Mouse (Mus musculus): Measurements from ENCODE around the gene Braf.
A peak's percentile ranks its signal among the peaks of the same experiment; 100 is the strongest.

The Braf gene

DNA sequence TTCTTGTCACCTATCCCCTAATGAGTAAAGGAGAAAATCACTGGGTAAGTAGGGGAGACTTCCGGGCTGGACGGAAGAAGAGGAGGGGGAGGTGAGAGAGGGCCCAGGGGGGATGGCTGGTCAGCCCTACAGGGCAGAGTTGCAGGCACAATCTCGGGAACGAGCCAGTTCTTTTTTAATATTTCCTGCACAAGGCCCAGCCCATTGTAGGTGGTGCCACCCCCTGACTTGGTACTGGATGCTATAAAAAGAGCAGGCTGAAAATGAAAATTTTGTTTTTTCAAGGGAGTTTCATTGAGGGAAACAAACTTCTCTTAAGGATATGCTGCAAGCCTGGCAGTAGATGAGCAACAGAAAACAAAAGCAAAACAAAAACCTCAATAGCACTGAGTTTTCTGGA, 44.7 kb downstream of the Braf start:
- no peak for TF ChIP-seq GATA4 (IDR thresholded peaks at IDR 0.05; ENCODE audit: insufficient replicate concordance, low read length)

DNA sequence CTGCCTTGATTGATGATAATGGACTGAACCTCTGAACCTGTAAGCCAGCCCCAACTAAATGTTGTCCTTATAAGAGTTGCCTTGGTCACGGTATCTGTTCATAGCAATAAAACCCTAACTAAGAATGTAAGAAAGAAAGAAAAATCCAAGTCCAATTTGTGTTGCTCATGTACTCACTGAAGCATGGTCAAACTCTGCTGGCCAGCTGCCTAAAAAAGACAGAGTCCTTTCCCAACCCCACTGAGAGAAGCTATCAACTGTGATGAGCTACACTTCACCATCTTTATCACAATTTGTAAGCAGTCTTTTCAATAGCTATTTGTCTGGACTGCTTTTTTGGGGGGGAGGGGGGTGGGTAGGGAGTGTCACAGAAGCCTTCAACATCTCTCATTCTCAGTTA, 47.0 kb downstream of the Braf start:
- TF ChIP-seq GATA4 (IDR thresholded peaks at IDR 0.05; ENCODE audit: insufficient replicate concordance, low read length): no peak

DNA sequence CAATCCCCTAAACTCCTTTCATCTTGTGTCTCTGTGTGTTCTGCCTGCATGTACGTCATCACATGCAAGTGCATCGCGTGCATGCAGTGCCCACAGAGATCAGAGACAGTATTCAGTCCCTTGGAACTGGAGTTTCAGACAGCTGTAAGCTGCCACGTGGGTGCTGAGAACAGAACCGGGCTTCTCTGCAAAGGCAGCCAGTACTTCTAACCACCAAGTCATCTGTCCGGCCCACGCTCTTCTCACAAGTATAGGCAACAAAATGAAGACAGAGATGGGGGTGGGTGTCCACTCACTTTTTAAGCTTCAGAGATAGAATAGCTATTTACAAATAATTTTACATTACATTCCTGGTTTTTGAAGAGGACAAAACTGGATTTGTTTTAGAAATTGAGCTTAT, 50.2 kb downstream of the Braf start:
- TF ChIP-seq GATA4 (IDR thresholded peaks at IDR 0.05; ENCODE audit: insufficient replicate concordance, low read length): no peak

DNA sequence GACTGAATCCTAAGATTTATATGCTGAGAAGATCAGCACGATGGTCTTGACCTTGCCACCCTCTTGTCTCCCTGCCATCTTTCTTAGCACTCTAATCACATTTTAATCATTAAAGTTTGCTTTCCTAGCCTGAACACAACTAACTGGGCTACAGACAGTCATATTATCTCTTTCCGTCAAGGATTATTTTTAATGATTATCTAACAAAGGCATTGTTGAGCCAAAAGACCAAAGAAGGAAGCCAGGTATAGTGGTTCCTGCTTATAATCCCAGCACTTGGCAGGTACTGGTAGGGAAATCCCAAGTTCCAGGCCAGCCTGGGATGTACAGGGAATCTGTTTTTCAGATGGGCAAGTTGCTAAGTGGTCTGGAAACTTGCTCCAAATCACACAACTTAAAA, 114.0 kb downstream of the Braf start:
- TF ChIP-seq GATA4 (IDR thresholded peaks at IDR 0.05; ENCODE audit: insufficient replicate concordance, low read length): no peak

DNA sequence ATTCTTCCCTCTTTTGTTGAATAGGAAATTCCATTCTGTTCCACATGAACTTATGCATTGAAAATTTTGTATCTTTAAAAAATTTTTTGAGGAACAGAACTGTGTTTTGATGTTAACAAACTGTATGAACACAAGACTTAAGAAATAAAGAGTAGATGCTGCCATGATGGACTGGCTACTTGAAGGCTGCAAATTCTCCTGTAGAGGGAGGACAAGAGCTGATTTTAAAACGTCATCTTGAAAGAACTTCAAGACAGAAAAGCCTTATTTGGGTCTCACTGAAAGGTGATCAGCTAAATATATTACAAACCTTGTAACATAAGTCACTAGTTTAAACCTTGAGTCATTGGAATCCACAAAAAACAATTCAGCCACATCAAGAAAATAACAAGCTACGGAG, 115.1 kb downstream of the Braf start:
- no peak for TF ChIP-seq GATA4 (IDR thresholded peaks at IDR 0.05; ENCODE audit: insufficient replicate concordance, low read length)

DNA sequence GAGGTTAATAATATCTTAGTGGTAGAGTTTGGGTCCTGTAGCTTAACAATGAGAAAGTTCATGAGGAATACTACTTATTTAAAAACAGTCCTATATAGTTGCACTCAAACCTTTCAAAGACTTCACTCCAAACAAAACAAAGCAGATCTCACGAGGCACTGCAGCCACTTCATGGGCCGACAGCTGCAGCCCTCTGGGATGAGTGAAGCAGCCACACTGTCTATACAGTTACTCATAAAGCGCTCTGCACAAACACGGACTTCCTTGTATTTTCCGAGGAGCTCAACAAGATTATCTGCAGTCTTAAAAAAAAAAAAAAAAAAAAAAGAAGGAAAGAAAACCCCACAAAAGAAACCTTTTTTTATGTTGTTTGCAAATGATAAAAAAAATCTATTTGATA, 117.9 kb downstream of the Braf start:
- TF ChIP-seq GATA4 (IDR thresholded peaks at IDR 0.05; ENCODE audit: insufficient replicate concordance, low read length): no peak

DNA sequence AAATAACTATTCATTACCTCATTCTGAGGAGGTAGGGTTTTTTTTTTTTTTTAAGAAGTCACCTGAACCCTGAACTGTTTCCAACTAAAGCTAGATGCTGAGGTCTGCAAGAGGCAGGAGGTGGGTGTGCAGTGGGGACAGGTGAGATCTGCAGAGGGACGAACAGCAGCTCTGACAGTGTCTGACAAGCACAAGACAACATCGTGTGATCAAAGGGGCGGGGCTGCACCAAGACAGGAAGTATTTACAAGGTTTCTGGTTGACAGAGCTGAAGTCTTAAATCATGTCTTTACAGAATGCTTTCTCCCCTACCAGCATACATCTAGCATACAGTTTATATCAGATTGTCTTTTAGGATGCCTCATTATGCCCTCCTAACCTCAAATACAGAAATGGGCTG, 118.4 kb downstream of the Braf start:
- TF ChIP-seq GATA4 (IDR thresholded peaks at IDR 0.05; ENCODE audit: insufficient replicate concordance, low read length): no peak

DNA sequence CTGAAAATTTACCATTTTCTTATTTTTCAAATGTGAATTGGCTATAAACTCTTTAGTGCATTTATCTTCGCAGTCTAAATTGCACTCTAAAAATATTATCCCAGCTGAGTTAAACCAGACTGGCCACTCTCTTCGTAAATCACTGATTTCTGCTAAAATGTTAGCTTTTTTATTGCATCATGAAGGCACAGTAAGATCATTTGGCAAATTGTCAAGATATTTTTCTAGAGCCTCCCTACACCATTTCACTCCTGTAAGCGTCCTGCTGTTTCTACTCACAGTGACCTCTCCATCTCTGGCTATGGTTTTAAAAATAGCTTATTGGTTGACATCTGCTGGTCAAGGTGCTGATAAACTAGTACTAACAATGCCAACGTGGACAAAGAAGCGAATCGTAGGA, 119.2 kb downstream of the Braf start:
- TF ChIP-seq GATA4 (IDR thresholded peaks at IDR 0.05; ENCODE audit: insufficient replicate concordance, low read length): no peak

DNA sequence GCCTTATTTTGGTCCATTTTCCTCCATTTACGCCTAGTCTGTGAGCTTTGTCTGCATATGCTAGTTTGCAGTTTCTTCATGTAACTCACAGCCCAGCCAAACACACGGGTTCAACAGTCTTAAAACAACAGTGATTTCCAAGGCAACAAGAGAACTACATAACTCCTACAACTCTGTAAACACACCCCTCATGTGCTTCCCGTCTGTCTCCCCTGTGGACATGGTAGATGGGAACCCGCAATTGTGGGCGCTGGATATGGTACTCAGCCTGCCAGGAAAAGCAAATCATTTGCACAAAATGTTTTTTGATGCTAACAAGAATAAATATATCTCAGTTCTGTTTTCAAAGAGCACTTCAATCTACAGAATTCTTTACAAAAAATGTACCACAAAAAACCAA, 120.7 kb downstream of the Braf start:
- TF ChIP-seq GATA4 (IDR thresholded peaks at IDR 0.05; ENCODE audit: insufficient replicate concordance, low read length): no peak

DNA sequence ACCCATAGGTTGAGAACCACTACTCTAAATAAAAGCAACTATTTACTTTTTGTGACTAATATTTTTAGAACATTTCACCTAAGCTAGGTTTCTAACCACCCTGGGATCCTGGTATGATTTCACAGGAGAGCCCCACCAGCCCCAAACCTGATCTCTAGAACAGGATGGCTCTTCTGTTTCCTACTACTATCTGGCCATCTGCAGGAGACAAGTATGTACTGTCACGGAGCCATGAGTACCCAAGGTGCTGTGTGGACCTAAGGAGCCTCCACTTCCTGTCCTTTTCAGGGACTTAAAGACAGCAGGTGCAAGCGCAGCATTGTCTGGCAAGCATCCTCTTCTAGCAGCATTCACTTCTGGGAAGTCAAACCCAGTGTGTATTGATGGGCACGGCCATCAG, 123.4 kb downstream of the Braf start:
- TF ChIP-seq GATA4 (IDR thresholded peaks at IDR 0.05; ENCODE audit: insufficient replicate concordance, low read length): no peak

DNA sequence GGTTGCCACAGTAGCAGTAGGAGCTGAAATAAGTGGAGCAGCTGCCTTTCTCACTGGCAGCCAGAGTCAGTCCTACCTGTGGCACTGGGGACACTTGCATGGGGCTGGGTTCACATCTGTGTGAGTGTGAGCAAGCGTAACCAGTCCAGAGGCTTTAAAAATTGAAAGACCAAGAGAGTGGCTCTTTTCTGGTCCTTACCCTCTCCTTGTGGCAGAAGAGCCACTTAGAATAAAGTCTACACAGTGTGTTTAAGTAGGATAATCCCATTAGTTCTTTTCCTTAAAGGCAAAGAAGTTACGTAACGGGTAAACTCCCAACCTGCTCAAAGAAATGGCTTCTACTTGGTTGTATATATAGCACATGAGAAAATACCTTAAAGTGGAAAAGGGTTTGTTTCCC, 124.4 kb downstream of the Braf start:
- no peak for TF ChIP-seq GATA4 (IDR thresholded peaks at IDR 0.05; ENCODE audit: insufficient replicate concordance, low read length)

DNA sequence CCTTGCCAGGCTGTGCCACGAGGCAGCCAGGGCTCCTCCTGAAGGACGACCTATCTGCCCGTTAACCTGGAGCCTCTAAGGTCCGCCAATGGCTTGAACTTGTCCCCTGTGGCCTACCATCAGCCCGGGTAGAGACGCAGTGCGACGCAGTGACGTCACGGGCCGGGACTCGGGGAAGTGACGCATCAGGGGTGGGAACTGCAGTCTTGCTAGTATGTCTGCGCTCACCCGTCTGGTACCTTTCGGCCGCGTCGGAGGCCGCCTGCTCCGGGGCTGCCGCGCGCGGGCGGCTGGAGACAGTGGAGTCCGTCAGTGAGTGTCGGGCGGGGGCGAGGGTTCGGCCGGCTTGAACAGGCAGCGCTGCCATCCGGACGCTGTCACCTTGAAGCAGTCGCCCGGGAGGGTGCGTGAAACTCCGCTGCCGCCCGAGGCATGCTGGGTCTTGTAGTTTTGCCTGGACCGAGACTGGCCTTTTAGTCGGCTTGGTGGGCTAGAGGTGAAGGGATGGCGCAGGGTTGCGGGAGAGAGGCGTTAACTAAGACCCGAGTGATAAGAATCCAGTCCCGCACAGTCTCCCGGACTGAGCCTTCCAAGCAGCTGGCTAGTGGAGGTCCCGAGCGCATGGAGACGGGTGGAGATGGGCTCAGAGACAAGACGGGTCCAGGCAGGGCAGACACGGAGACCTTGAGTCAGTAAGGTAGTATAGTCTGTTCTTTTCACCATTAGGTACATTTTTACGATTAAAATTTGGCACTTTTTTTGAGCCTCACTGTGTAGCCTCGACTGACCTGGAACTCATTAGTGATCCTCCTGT, 132.7 kb downstream of the Braf start, which contains the start of gene Ndufb2:
Ndufb2 (plus strand) TSS at position 174 of the 814 bp plus-strand sequence.
- TF ChIP-seq GATA4 (IDR thresholded peaks at IDR 0.05; ENCODE audit: insufficient replicate concordance, low read length): peak; percentile 29; the same call in 1 of the 2 replicates

DNA sequence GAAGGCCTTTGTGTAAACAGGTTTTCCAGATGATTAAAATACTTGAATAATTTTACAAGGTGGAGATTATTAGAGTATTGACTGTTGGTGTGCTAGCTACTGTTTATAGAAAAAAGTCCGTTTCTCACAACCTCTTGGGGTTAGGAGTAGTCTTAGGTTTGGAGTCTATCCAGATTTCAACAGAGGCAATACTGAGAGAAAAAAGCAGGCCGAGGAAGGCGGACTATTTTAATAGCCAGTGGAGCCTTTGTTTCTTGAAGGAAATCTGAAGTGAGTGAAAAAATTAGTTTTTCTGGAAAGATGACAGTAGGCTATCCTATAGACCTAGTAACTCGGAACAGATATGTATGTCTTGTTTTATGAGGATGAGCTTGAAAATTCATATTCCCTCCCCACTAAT, 133.8 kb downstream of the Braf start:
- no peak for TF ChIP-seq GATA4 (IDR thresholded peaks at IDR 0.05; ENCODE audit: insufficient replicate concordance, low read length)

DNA sequence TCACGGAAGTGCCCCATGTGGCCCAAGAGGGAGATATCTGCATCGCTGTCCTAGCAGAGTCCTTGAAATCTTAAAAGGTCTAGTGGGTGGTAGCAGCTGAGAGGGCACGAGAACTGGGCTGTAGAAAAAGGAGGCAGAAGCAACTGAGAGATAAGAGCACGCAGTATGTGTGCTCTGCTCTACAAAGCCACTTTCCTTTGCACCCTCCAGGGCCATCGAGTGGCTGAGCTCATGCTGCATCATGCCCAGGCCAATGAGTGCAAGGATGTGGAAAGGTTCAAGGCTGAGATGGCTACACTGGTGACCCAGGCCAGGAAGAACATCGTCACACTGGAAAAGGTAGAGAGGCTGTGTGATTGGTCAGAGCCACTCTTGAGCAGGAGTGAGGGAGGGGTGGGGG, 139.7 kb downstream of the Braf start, which contains the start of gene Gm42420:
Gm42420 (plus strand) TSS at position 237 of the 400 bp plus-strand sequence.
- no peak for TF ChIP-seq GATA4 (IDR thresholded peaks at IDR 0.05; ENCODE audit: insufficient replicate concordance, low read length)

DNA sequence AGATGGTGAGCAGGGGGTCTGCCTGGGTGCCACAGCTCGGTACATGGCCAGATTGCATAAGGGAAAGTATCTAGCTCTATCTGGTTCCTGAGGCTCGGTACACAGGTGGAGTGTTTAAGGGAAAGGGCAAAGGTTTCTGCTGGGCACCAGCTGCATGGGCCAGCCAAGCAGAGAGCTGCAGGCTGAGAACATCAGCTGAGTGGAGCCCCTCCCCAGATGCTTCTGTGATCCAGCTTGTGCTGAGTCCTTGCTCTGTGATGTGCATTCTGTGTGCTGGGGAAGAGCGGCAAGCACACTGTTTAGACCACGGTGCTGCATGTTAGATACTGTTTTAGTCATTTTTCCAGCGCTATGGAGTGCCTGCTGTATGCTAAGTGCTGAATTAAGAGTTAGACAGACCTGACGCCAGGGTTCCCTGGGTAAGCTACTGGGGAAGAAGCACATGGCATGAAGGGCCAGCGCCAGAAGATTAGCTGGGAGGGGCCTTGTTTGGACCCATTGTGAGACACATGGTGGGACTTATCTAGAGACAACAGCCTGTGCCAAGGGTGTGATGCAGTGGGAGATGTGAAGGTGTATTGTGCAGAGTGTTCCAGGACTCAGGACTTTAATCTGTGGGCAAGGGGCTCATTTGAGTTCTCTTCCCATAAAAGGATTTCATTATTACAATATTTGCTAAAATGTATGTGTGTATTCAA, 144.0 kb downstream of the Braf start:
- no peak for TF ChIP-seq GATA4 (IDR thresholded peaks at IDR 0.05; ENCODE audit: insufficient replicate concordance, low read length)

DNA sequence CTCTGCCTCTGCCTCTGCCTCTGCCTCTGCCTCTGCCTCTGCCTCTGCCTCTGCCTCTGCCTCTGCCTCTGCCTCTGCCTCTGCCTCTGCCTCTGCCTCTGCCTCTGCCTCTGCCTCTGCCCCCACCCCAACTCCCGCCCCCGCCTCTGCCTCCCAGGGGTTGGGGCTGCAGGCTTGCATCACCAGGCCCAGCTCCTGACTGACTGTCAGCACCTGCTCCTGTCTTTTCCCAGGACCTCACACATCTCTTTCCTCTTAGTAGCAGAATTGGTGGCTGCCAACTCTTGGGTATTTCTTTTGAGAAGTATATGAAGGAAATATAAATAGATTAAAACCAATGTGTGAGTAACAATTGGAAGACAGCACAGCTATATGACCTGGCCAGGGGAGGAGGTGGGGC, 144.7 kb downstream of the Braf start:
- no peak for TF ChIP-seq GATA4 (IDR thresholded peaks at IDR 0.05; ENCODE audit: insufficient replicate concordance, low read length)

Measured in liver, adult (tissue).